Mouse (Mus musculus) cerebellum, postnatal 10 days (tissue): ENCODE measurements at regions not wholly inside any gene's neighbourhood (a gene's known extent, or its start where the extent isn't known, plus 50 kb on each side); places are given as distances from the start of the nearest gene placed in this dataset.

Source experiments
- DNase-seq, 2 experiments: peaks; one replicate each; pipeline ENCODE4 v3.0.0; 2021; ENCODE audit warnings: mixed read lengths in 2 of 2

DNA sequence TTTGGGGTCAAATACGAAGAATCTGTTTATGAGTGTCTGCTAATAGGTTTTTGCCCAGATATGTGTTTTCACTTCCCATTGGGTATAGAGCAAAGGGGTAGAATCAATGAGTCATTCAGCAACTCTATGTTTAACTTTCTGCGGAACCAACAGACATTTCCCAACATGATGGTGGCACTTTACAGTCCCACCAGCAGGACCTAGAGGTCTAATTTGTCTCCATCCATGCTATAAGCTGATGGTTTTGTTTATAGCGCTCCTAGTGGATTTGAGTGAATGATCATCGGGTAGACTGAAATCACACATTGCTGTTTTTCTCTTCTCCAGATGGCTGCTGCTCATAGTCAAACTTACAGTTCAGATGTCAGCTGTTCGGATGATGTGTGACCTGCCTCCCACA lies 99.7 kb upstream of the Arid5b start:
- no peak for DNase-seq

- no peak for DNase-seq
Measured at GRCm38 (mm10) chr10:68377479-68377878, 98.9 kb upstream of the Arid5b start.

- DNase-seq = peak; percentile 16 to 24
Measured at GRCm38 (mm10) chr10:68373875-68374274, 95.3 kb upstream of the Arid5b start.

GRCm38 (mm10) chr10:68371785-68372184 lies 93.2 kb upstream of the Arid5b start:
- no peak for DNase-seq

- no peak for DNase-seq
Measured at GRCm38 (mm10) chr10:68370986-68371385, 92.4 kb upstream of the Arid5b start.

DNA sequence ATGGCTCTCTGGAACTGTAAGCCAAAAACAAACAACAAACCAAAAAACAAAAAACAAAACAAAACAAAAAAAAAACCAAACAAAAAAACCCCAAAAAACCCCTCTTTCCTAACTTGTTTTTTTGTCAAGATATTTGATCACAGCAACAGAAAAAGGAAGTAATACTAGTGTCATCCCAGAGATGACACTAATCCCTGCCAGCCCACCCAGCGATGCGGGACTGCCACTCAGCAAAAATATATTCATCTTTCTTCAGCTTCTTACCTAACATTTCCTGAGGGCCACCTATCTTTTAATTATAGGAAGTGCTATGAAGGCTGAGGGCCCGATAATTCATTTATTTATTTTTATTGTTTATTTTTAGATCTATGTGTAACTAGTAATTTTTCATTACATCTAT lies 88.3 kb upstream of the Arid5b start:
- no peak for DNase-seq

DNA sequence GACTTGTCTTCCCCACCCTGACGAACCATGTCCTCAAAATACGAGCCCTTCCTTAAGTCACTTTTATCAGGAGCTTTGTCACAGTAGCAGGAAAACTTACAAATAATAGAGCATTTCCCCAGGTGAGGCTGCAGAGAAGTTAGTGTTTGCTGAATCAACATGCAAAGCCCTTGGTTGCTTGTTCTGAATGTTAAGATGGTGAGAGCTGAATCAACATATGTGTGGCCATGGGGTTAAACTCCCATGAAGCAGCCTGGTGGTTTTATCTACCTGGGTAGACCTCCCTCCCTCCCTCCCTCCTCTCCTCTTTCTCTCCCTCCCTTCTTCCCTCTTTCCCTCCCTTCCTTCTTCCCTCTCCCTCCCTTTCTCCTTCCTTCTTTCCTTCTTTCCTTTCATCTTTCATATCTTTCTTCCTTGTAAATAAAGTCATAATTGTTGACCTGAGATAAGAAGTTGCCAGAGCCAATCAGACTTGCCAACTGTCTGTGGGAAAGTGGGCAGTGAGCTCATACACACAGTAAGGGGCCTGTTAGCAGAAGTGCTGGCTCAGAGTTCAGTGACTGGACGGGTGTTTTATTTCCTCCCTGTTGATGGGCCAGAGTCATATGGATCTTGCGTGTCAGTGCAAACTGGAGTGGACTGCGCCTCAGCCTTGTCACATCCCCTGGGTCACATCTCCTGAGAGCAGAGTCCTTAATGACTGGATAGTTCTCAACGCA lies 82.4 kb upstream of the Arid5b start:
- peak in 1 of 2 experiments; percentile 11 for DNase-seq

DNA sequence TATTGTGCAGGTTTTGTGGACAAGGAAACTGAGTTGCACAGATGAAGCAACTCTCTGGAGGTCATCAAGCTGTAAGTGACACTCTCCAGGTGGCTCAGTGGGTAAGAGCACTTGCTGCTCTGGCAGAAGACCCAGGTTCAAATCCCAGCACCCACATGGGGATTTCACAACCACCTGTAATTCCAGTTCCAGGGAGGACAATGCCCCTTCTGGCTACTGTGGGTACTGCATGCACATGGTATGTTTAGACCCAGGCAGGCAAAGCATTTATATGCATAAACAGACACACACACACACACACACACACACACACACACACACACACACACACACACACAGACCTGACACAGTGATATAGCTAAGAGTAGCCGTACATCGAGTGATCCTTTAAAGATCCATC lies 80.6 kb upstream of the Arid5b start:
- peak; percentile 20 to 34 for DNase-seq

DNA sequence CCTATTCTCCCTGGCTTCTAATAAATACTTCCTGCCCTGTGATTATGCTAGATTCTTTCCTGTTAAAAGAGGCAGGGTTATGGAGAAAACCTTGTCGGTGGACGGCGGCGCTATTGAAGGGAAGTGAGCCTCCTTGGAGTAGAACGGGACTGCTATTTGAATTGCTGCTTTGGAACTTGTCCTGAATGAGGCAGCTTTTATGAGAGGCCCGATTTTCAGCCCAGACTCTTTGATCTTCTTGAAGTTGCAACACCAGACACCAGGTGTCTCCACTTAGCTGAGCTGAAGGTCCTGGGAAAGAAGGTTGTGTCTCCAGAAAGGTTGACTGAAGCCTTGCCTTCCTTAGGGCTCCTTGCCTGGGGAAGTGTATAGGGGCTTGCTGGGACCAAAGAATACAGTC lies 78.4 kb upstream of the Arid5b start:
- DNase-seq = peak; percentile 35 to 36

DNA sequence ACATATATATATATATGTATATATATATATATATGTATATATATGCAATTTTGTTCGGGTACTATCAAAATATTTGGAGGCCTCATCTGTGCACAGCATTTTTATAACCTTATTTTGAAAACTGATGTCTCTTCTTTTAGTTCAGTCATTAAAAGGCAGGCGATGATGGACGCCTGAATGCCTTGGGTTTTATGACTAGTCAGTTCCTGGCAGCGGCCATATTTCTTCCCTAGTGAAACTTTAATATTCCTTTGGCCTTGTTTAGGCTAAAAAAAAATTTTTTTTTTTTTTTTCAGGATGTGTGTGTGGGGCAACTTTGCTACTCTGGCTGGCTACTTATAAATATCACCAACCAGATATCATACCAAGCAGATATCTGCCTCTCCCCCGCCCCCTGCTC lies 78.0 kb upstream of the Arid5b start:
- DNase-seq = no peak

GRCm38 (mm10) chr10:68356093-68356485 lies 77.5 kb upstream of the Arid5b start:
- DNase-seq = no peak

GRCm38 (mm10) chr10:68355471-68356092 lies 77.0 kb upstream of the Arid5b start:
- peak in 1 of 2 experiments; percentile 15 for DNase-seq

GRCm38 (mm10) chr10:68354335-68355231 lies 76.0 kb upstream of the Arid5b start:
- DNase-seq = peak in 1 of 2 experiments; percentile 10

- no peak for DNase-seq
Measured at GRCm38 (mm10) chr10:68353692-68354232, 75.2 kb upstream of the Arid5b start.

GRCm38 (mm10) chr10:68351841-68352555 lies 73.5 kb upstream of the Arid5b start:
- DNase-seq = no peak

DNA sequence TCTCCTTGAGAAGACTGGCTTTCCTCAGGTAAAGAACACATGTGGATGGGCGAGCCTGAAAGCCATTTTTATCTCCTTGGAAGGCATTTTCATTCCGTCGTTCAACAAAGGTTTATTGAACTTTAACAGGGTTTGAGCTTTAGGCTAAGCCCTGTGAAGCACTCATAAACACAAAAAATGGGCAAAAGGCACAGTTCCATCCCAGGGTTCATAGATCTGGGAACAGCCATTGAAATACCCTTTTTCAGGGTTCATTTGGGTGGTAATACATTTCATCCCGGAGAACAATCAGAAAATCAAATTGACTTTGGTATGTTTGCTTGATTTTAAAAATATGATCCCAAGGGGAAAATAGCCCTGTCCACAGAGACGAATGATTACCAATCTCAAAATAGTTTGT lies 72.9 kb upstream of the Arid5b start:
- DNase-seq = no peak

DNA sequence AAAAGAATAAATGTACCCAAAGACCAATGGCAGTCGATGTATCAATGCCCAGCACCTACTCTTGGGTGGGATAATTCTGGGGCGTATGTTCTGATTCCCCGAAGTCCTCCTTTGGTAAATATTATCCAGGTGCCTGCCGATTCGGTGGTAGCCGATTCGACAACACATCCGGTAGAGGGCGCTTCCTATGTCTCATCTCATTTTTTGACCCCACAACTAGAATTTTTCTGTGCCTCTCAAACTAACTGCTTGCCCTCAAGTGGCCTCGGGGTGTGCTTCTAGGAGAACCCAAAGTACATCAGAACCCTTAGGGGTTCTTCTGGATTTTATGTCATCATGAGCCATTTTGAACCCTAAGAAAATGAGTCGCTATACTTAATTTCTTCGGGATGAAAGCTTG lies 72.3 kb upstream of the Arid5b start:
- no peak for DNase-seq

- no peak for DNase-seq
Measured at GRCm38 (mm10) chr10:68347806-68348205, 69.3 kb upstream of the Arid5b start.

DNA sequence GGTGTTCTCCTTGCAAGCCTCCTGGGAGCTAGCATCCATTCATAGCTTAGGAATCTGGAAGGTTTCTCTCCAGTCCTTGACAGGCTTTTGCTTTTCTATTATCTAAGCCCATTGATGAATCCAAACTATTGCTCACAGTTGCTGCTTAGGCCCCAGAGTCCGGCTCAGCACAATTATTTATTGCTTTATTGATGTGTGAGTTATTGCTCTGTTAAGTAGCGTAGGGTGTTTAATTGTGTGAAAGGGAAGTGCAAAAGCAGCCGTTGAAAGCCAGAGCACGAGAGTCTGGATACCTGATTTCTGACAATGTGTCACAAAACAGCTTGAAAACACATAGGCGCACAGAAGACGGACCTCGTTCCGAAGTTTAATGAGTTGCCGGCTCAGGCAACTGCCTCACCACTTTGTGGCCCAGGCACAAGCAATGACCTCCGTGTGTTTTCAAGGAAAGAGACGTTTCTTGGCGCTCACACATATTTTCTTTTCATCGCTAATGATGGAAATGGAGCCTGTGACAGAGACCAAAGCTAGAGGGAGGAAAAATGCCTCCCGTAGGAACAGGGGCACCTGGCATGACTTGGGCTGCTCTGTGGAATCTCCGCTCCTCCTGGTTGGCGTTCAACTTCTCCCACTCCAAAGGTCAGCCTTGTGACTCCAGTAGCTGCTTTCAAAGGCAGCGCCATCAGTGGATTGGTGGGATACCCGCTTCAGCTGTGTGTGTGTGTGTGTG lies 66.6 kb upstream of the Arid5b start:
- no peak for DNase-seq

- no peak for DNase-seq
Measured at GRCm38 (mm10) chr10:68344211-68344610, 65.7 kb upstream of the Arid5b start.

- DNase-seq = no peak
Measured at GRCm38 (mm10) chr10:68334054-68334453, 55.5 kb upstream of the Arid5b start.
